Mouse (Mus musculus): ENCODE measurements around the gene Prdm1. TPM values are rescaled to one million over a fixed set of nuclear protein-coding genes. Genes with fewer than 3 reads are reported as not detected.
A peak's percentile ranks its signal among the peaks of the same experiment; 100 is the strongest.

Gene Prdm1
- polyA plus RNA-seq, 1 experiment from 2014 or later: 1.1 TPM

DNA sequence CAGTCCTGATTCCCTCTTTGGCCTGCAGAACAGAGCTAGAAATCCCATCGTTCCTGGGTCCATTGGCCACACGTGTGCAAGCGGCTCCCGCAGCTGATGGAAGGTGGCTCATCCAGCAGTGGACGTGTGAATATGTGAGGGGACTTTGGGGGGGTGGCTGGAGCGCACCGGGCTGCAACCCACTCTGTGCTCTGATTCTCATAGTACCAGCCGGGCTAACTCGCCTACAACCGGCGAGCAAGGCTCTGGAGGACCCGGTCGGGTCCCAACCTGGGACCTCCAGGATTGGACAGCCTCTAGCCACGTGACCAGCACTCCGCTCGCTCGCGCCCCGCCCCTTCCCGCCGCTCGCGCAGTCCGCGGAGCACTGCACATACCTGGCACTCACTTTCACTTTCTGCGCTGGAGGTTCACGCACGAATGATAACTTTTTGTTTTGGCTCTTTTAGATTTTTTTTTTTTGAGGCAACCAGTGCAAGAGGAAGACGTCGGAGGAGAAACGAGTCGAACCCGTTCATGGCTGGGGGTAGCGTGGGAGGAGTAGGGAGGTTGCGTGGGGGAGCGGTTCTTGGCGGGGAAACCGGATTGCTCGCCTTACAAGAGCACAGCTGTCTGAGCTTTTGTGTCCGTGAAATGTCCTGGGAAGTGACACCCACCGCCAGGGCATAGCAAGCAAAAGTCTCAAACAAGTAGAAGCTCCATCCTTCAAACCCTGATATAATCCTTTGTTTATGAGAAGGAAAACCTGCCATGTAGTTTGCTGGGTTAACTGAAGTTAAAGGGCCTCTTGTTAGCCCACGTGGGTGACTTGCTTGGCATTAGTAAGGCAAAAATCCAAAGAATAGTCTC, 1.1 kb upstream of the Prdm1 start:
- H3K9ac ChIP-seq (ENCODE audit: low read length): peak overlapping the region; percentile 60
- H3K36me3 ChIP-seq (ENCODE audit: control insufficient read depth, insufficient read depth, low read length): no peaks in the 10 kb centered on the region
- DNase-seq (ENCODE audit: low spot score, missing footprints) (peak; percentile 97), ATAC-seq (ENCODE audit: low FRiP score) (peak; percentile 98)
- no peak overlapping the region for H3K27ac ChIP-seq (ENCODE audit: low read depth, low read length)
- H3K4me2 ChIP-seq: peak overlapping the region; percentile 77
- peak overlapping the region; percentile 53 for H3K4me3 ChIP-seq (ENCODE audit: low read depth, low read length)
- peaks cover 10% of the 10 kb centered on the region for H3K4me1 ChIP-seq (ENCODE audit: control insufficient read depth, insufficient read depth, low read length)
- H3K9me3 ChIP-seq (ENCODE audit: control insufficient read depth, low read length): no peaks in the 10 kb centered on the region
- under 1% methylated on average over 42 of the region's 42 CpGs for WGBS
- peaks cover 53% of the 10 kb centered on the region for H3K27me3 ChIP-seq (ENCODE audit: control insufficient read depth, insufficient read depth, low read length)

DNA sequence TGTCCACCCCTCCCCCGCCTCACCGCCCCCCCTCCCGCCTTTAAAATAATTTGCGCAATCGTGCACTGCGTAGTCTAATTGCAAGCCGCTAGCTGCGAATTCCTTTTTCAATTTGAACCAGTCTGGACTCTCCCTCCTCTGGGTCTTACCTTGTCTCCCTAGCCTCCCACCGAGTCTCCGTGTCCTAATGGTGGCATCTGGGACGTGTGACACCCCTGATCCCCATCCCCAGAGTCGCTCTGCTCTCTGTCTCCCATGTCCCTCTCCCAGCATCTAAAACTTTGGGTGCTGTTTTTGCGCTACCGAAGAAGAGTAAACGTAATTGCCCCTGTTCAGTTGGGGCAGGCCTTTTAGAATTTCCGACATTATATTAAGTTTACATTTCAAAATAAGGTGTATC, 650 bp downstream of the Prdm1 start:
- Histone ChIP-seq H3K27ac (ENCODE audit: low read depth, low read length) (no peak overlapping the region), H3K4me1 (ENCODE audit: control insufficient read depth, insufficient read depth, low read length) (peaks cover 10% of the 10 kb centered on the region), H3K9me3 (ENCODE audit: control insufficient read depth, low read length) (no peaks in the 10 kb centered on the region), H3K4me2 (peak overlapping the region; percentile 42), H3K9ac (ENCODE audit: low read length) (no peak overlapping the region), H3K4me3 (ENCODE audit: low read depth, low read length) (peak overlapping the region; percentile 19), H3K27me3 (ENCODE audit: control insufficient read depth, insufficient read depth, low read length) (peaks cover 53% of the 10 kb centered on the region), H3K36me3 (ENCODE audit: control insufficient read depth, insufficient read depth, low read length) (no peaks in the 10 kb centered on the region)
- 2% methylated on average over 16 of the region's 16 CpGs for WGBS
- ATAC-seq (ENCODE audit: low FRiP score): no peak
- peak; percentile 93 for DNase-seq (ENCODE audit: low spot score, missing footprints)

DNA sequence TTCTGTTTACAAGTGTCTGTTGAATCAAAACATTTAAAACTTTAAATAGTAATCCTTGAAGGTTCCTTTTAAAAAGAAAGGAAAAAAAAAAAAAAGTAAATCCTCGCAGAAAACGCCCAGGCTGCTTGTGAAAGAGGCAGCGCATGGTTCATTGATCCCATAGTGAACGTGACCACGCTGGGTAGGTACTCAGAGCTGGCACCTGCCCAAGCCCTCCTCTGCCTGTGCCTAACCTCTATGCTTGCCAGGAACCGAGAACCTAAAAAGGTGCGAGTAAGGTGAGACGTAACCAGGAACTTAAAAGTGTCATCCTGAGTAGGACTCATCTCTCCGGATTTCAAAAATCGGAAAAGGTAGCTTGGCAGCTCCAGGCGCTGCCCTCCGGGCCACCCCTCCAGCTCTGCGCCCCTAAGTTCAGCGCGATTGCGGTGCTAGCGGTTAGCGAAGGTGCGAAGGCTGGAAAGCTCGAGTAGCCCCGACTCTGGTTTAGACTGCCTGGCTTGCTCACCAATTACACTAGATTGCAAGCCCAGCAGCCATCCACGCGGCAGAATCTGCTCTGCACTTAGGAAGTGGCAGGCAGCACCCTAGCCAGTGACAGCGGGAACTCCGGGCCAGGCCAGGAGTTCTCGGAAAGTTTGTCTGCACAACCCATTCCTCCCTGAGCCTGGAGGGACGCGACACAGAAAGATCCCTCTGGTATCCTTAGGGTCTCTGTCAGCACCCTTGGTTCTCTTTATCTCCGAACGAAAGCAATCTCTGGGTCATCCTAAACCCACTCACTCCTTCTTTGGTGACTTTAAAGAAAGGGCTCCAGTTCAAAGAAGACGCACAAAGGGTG, 1.3 kb downstream of the Prdm1 start:
- Histone ChIP-seq H3K27ac (ENCODE audit: low read depth, low read length) (no peak overlapping the region), H3K36me3 (ENCODE audit: control insufficient read depth, insufficient read depth, low read length) (no peaks in the 10 kb centered on the region), H3K9me3 (ENCODE audit: control insufficient read depth, low read length) (no peaks in the 10 kb centered on the region), H3K4me1 (ENCODE audit: control insufficient read depth, insufficient read depth, low read length) (peaks cover 10% of the 10 kb centered on the region), H3K4me3 (ENCODE audit: low read depth, low read length) (peak overlapping the region; percentile 19), H3K27me3 (ENCODE audit: control insufficient read depth, insufficient read depth, low read length) (peaks cover 51% of the 10 kb centered on the region), H3K4me2 (peak overlapping the region; percentile 42), H3K9ac (ENCODE audit: low read length) (no peak overlapping the region)
- DNase-seq (ENCODE audit: low spot score, missing footprints) (peak; percentile 97), ATAC-seq (ENCODE audit: low FRiP score) (no peak)
- WGBS: 1% methylated on average over 31 of the region's 31 CpGs

DNA sequence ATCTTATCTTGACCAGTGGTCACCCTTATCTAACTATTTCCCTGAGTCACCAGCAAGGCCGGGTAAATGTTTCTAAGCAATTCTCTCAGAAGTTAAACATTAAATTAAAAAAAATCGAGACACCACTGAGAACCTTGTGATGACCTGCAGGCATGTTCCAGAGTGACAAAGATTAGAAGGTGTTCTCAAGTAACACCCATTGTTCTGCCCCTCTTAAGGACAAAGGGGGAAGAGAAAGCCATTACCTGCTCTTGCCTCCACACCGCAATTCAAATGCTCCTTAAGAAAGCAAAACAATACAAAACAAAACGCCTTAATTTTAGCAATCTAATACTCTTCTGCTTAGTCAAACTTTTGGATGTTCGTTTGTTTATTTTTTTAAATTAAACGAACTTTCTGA, 8.1 kb downstream of the Prdm1 start:
- H3K4me2 ChIP-seq: no peak overlapping the region
- no peaks in the 10 kb centered on the region for H3K9me3 ChIP-seq (ENCODE audit: control insufficient read depth, low read length)
- H3K9ac ChIP-seq (ENCODE audit: low read length): no peak overlapping the region
- no peak overlapping the region for H3K27ac ChIP-seq (ENCODE audit: low read depth, low read length)
- no peaks in the 10 kb centered on the region for H3K4me1 ChIP-seq (ENCODE audit: control insufficient read depth, insufficient read depth, low read length)
- H3K4me3 ChIP-seq (ENCODE audit: low read depth, low read length): no peak overlapping the region
- WGBS: 38% methylated on average over 6 of the region's 6 CpGs
- DNase-seq (ENCODE audit: low spot score, missing footprints): no peak
- H3K36me3 ChIP-seq (ENCODE audit: control insufficient read depth, insufficient read depth, low read length): no peaks in the 10 kb centered on the region
- ATAC-seq (ENCODE audit: low FRiP score): no peak
- H3K27me3 ChIP-seq (ENCODE audit: control insufficient read depth, insufficient read depth, low read length): peaks cover 5% of the 10 kb centered on the region; the same call in 1 of the 2 replicates

DNA sequence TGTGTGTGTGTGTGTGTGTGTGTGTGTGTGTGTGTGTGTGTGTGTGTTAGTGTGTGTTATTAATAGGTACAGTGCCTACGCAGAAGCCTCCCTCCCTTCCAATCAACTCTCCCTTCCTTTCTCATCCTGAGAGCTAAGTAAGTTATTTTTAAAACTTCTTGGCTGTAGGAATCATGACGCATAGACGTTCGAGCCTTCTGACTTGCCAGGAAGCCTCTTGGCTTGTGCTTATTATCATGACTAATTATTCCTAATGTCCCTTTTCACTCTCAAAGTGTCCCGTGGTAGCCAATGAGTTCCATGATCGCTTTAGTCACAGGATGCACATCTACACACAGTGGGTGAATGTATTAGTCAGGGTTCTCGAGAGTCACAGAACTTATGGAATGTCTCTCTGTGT, 9.7 kb downstream of the Prdm1 start:
- DNase-seq (ENCODE audit: low spot score, missing footprints): no peak
- H3K4me2 ChIP-seq: no peak overlapping the region
- no peak for ATAC-seq (ENCODE audit: low FRiP score)
- H3K9ac ChIP-seq (ENCODE audit: low read length): no peak overlapping the region
- H3K9me3 ChIP-seq (ENCODE audit: control insufficient read depth, low read length): no peaks in the 10 kb centered on the region
- no peaks in the 10 kb centered on the region for H3K4me1 ChIP-seq (ENCODE audit: control insufficient read depth, insufficient read depth, low read length)
- H3K27ac ChIP-seq (ENCODE audit: low read depth, low read length): no peak overlapping the region
- H3K4me3 ChIP-seq (ENCODE audit: low read depth, low read length): no peak overlapping the region
- WGBS: 88% methylated on average over 7 of the region's 7 CpGs
- no peaks in the 10 kb centered on the region for H3K27me3 ChIP-seq (ENCODE audit: control insufficient read depth, insufficient read depth, low read length)
- no peaks in the 10 kb centered on the region for H3K36me3 ChIP-seq (ENCODE audit: control insufficient read depth, insufficient read depth, low read length)

DNA sequence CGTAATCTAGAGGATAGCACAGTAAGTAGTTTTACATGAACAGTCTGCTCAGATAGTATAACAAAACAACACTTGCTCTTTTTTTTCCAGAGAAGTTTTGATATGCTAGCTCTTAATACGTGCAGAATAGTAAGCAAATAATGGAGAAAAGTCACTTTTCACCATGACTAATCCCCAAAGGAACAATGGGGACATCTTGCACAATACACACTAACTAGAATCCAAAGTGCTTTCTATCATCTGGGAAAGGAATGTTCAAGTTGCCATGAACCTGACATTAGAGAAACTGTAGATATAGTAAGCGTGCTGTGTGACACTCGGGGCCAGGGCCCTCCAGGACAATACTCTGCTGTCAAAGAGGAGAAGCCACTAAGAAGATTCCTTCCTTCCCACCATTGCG, 15.2 kb downstream of the Prdm1 start:
- no peaks in the 10 kb centered on the region for H3K36me3 ChIP-seq (ENCODE audit: control insufficient read depth, insufficient read depth, low read length)
- 75% methylated on average over 5 of the region's 5 CpGs for WGBS
- H3K9ac ChIP-seq (ENCODE audit: low read length): no peak overlapping the region
- no peak for DNase-seq (ENCODE audit: low spot score, missing footprints)
- no peak overlapping the region for H3K4me3 ChIP-seq (ENCODE audit: low read depth, low read length)
- no peak overlapping the region for H3K27ac ChIP-seq (ENCODE audit: low read depth, low read length)
- no peaks in the 10 kb centered on the region for H3K4me1 ChIP-seq (ENCODE audit: control insufficient read depth, insufficient read depth, low read length)
- no peaks in the 10 kb centered on the region for H3K27me3 ChIP-seq (ENCODE audit: control insufficient read depth, insufficient read depth, low read length)
- no peaks in the 10 kb centered on the region for H3K9me3 ChIP-seq (ENCODE audit: control insufficient read depth, low read length)
- ATAC-seq (ENCODE audit: low FRiP score): no peak
- no peak overlapping the region for H3K4me2 ChIP-seq

DNA sequence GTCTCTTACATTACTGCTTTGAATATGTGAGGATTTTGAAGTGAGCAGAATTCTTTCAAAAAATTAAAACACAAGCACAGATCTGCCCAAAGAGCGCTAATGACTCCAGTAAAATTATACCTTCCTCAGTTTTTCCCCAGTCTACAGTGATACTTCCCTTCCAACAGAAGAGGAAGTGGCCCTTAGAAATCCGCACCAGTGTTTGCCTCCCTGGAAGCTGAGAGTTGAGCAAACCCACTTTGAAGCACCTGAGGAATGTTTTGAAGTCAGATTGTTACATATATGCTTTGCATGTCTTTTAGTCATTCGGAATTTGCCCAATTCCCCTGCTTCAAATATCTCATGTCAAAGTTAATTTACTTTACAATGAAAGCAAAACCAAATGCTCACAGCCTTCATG, 17.3 kb downstream of the Prdm1 start:
- no peak overlapping the region for H3K4me3 ChIP-seq (ENCODE audit: low read depth, low read length)
- no peaks in the 10 kb centered on the region for H3K4me1 ChIP-seq (ENCODE audit: control insufficient read depth, insufficient read depth, low read length)
- 79% methylated on average over 3 of the region's 3 CpGs for WGBS
- no peak overlapping the region for H3K27ac ChIP-seq (ENCODE audit: low read depth, low read length)
- DNase-seq (ENCODE audit: low spot score, missing footprints) (no peak), ATAC-seq (ENCODE audit: low FRiP score) (no peak)
- H3K9ac ChIP-seq (ENCODE audit: low read length): no peak overlapping the region
- no peak overlapping the region for H3K4me2 ChIP-seq
- H3K27me3 ChIP-seq (ENCODE audit: control insufficient read depth, insufficient read depth, low read length): no peaks in the 10 kb centered on the region
- H3K9me3 ChIP-seq (ENCODE audit: control insufficient read depth, low read length): no peaks in the 10 kb centered on the region
- H3K36me3 ChIP-seq (ENCODE audit: control insufficient read depth, insufficient read depth, low read length): no peaks in the 10 kb centered on the region

DNA sequence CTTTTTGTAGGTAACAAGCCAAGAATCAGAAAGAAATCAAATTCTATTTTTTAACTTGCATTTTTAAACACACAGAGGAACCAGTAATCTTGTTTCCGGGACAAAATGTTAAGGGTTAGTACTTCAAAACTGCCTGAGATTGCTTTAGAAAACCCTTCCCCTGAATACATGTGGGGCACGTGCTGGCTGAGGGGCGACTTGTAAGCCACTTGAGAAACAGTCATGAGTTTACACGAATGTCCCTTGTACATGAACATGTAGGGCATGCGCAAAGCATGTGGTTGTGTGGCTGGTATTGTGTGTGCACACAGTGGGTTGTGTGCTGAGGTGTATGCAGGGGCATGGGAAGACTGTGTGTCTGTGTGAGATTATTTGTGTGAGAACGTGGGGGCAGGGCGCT, 19.7 kb downstream of the Prdm1 start:
- no peak overlapping the region for H3K27ac ChIP-seq (ENCODE audit: low read depth, low read length)
- ATAC-seq (ENCODE audit: low FRiP score) (no peak), DNase-seq (ENCODE audit: low spot score, missing footprints) (no peak)
- 94% methylated on average over 7 of the region's 7 CpGs for WGBS
- H3K27me3 ChIP-seq (ENCODE audit: control insufficient read depth, insufficient read depth, low read length): no peaks in the 10 kb centered on the region
- H3K4me2 ChIP-seq: no peak overlapping the region
- no peak overlapping the region for H3K9ac ChIP-seq (ENCODE audit: low read length)
- no peaks in the 10 kb centered on the region for H3K4me1 ChIP-seq (ENCODE audit: control insufficient read depth, insufficient read depth, low read length)
- no peaks in the 10 kb centered on the region for H3K36me3 ChIP-seq (ENCODE audit: control insufficient read depth, insufficient read depth, low read length)
- no peaks in the 10 kb centered on the region for H3K9me3 ChIP-seq (ENCODE audit: control insufficient read depth, low read length)
- H3K4me3 ChIP-seq (ENCODE audit: low read depth, low read length): no peak overlapping the region

DNA sequence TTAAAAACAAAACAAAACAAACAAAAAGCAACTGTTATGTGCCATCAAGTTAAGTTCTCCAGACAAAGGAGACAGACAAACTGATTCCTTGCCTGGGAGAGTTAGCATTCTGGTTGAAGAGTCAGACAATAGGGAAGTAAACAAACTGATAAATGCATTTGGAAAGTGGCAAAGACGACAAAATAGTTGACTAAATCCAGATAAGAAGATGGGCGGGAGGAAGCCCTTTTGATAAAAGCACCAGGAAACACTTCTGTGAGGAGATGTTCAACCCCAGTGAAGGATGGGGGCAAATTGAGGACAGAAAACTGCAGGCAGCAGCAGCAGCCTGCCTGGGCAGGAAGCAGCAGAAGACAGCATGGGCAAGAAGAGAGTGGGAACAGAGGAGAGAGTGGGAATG, 20.3 kb downstream of the Prdm1 start:
- 38% methylated on average over 2 of the region's 2 CpGs for WGBS
- Histone ChIP-seq H3K27me3 (ENCODE audit: control insufficient read depth, insufficient read depth, low read length) (no peaks in the 10 kb centered on the region), H3K4me2 (no peak overlapping the region), H3K4me3 (ENCODE audit: low read depth, low read length) (no peak overlapping the region), H3K9ac (ENCODE audit: low read length) (no peak overlapping the region), H3K27ac (ENCODE audit: low read depth, low read length) (no peak overlapping the region), H3K4me1 (ENCODE audit: control insufficient read depth, insufficient read depth, low read length) (no peaks in the 10 kb centered on the region), H3K36me3 (ENCODE audit: control insufficient read depth, insufficient read depth, low read length) (no peaks in the 10 kb centered on the region), H3K9me3 (ENCODE audit: control insufficient read depth, low read length) (no peaks in the 10 kb centered on the region)
- DNase-seq (ENCODE audit: low spot score, missing footprints): no peak
- ATAC-seq (ENCODE audit: low FRiP score): no peak
